Mouse (Mus musculus) megakaryocyte progenitor cell, adult 5-6 weeks (primary cell): ENCODE results near the gene Mia2. TPM values are rescaled to one million over a fixed set of nuclear protein-coding genes. Genes with fewer than 3 reads are reported as not detected.
"Not testable (repeated sequence)": the region's sequence is repeated elsewhere in the genome, so short reads cannot be mapped to it uniquely, and the experiment has no call there.

ENCODE experiments used
- ATAC-seq: replicated peaks from 2 replicates; pipeline ENCODE4 v1.8.0; 2016; ENCODE audit warnings: mild to moderate bottlenecking, moderate TSS enrichment, inconsistent platforms; ENCODE audit not compliant: poor library complexity
- total RNA-seq, 2 experiments: library from RNA; stranded (forward) in 1 of 2; stranded (reverse) in 1 of 2; fragments of 157-497, 149-512 nt in 1 of 2; fragments of 200-1000 nt in 1 of 2; gene quantifications; 2 replicates each; pipeline versions ENCODE4 v1.2.3 to v1.2.4; 2015 to 2017

Gene Mia2
- 123 and 138 TPM in 2 replicates for total RNA-seq (2015)
- total RNA-seq (2017) = 120 and 162 TPM in 2 replicates

DNA sequence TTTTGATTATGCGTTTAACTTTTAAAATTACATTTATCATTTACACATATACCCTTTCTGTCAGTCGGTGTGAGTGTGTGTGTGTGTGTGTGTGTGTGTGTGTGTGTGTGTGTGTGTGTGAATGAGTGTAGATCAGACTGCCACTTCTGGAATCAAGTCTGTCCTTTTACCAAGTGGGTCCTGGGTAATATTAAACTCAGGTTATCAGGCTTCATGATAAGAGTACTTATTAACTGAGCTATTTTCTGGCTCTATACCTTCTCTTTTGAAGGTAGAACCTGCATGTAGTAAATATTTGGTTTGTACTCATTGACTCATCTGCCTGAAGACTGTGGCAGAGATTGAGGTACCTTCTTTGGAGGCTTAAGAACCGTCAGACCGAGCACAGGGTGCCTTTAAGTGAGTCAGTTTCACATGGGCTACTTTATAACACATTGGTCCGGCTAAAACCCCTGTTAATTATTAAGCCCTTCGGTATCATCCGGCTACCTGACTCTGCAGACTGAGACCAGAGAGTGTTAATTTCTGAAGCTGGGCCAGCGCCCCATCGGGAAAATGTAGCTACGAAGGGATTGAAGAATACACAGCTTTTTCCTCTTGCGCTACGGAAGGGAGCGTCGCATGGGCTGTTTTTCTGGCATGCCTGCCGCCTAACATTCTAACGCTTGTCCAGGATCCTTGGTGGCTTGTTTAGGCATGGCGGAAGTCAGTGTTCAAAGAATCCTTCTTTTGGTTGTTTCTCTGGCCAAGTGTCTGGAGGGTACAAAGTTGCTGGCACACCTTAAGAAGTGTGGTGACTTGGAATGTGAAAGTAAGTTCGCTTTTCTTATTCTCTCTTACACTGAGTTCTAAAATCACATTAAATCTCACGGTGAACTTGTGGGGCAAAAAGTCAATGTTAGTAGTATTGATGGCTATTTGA is at the start of gene Mia2:
Gene Mia2 (plus strand): TSS at position 696 of the 922 bp plus-strand sequence.
- no peak for ATAC-seq

DNA sequence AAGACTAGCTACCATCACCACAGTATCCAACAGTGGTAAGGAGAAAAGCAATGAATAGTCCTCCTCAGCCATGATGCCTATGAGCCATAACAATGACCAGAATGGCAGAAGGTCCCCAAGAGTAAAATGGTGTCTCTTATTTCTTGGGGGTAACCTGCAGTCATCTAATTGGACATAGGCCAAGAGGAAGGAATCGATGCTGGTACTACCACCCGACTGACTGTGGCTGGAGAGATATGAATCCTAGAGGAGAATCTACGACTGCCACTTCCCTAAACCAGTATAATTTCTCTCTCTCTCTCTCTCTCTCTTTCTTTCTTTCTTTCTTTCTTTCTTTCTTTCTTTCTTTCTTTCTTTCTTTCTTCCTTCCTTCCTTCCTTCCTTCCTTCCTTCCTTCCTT is 43.1 kb upstream of the Mia2 start:
- 0 out of 2 replicates have a peak, but pooled peaks have one; percentile 5 for ATAC-seq

DNA sequence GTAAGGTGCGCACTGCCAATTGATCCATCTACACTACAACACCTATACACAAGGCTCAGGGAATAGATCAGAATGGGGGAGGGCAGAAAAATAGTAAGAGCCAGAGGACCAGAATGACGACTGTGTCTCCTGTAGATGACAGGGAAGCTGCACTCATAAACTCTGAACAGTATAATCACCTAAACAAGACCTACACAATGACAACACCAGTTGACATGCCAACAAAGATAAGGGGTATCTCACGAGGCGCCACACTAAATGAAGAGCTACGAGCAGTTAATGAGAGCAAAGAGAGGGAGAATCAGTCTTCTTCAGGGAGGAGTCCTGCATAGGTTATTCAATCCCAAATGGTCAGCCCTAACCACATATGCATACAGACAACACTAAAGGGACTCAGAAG is 42.4 kb upstream of the Mia2 start:
- ATAC-seq = peak; percentile 91

DNA sequence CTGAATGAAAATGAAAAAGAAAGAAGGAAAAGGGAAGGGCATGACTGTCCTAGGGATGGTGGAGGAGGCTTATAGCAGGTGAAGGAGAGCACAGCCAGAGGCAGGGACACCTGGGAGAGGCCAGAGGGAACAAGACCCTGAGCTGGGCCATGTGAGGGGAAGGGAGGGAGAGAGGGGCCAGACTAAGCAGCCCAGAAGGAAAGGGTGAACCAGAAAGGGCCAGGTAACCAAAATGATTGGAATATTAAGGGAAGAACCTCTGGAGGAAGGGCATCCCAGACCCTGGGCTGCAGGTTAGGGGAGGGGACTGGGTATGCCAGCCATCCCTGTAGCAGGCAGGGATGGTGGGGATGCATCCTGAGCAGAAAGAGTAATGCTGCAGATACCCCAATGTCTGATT is 41.6 kb upstream of the Mia2 start:
- no peak for ATAC-seq

DNA sequence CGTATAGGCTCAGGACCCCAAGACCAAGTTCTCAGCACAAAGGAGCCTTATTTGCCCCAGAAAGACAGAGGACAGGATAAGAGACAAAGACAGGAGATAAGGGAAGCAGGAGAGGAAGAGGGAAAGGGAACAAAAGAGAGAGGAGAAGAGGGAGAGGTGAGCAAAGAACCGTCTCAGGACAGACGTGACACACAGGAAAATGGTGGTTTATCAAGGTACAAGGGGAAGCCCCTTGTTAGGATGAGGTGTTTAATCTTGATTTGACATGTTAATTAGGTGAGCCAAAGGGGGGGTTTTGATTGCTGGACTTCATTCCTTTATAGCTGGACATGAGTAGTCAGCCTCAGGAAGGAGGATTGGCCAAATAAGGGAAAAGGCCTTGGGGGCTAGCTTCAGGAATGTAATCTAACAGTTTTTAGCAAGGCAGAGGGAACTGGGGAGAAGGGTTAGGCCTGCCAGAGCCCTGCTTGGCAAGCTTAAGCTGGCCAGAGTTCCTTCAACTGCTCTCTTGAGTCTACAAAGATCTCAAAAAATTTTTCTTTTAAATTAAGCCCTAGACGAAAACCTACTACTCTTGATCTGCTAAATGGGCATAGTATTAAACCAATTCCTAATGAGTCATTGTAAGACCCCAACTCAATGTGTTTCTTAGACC is 40.3 kb upstream of the Mia2 start:
- ATAC-seq = no peak

DNA sequence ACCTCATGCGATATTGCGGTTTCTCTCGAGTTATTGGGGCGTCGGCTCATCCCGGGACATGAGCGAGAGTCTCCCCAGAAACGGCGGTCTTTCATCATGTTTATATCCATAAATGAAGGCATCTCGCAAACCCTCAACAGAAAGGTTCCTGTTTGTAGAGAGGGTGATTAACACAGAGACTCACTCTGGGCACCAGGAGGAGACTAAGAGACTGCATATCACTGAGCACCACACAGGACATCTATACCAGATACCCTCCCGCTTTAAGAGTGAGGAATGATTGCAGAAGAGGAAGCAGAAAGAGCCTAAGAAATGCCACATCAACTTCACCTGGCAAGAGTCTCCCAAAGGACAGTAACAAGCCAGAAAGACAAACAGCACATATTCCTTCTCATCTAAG is 39.4 kb upstream of the Mia2 start:
- ATAC-seq = no peak

DNA sequence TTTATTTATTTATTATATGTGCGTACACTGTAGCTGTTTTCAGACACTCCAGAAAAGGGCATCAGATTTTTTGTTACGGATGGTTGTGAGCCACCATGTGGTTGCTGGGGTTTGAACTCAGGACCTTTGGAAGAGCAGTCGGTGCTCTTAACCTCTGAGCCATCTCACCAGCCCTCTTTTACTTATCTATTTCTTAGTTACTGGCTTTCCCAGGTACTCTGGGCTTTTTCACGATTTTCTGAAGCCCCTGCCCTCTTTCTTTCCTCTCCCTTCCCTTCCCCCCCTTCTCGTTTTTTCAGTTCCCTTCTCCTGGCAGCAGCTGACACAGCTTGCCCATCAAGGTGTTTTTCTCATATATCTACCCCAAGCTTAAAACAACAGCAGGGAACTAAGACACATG is 37.4 kb upstream of the Mia2 start:
- ATAC-seq = not testable (repeated sequence)

DNA sequence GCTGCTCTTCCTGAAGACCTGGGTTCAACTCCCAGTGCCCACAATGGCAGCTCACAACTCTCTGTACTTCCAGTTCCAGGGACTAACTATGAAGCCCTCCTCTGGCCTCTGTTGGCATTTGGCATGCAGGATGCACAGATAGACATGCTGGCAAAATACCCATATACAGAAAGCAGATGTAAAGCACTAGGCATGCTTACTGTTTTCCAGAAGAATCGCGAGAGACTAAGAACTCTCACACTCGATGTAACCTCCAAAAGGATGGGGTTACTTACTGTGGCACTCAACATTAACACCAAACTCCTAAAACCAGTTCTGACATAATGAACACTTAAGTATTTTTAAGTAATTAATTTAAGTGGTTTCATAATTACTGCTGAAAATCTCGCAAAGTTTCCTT is 35.3 kb upstream of the Mia2 start:
- no peak for ATAC-seq

DNA sequence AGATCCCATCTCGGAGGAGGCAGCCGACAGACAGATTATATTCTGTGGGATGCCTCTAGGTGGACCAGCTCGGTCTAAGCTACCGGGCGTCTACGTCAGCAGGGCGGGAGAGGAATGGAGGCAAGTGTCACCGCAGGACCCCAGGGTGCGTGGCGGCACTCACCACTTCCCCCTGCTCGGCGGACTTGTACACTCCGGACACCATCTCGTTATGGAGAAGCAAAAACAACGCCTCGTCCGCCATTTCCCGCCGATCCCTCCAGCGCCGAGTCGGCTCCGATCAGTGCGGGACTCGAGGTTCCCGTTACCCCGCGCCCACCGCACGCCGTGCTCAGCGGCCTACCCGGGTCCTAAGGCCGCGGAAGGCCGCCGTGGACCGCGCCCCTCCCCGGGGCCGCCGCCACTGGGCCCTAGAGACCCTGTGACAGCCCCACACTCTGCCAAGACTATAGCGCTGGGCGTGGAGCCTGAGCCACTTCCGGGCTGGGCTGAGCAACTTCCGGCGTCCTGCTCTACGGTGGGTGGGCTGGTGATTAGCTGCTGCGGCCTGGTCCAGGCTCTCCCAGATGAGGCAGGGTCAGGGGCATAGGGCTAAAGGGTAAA is 34.5 kb upstream of the Mia2 start, which contains the start of gene Trappc6b:
Gene Trappc6b (minus strand): TSS at position 480 of the 603 bp plus-strand sequence.
- ATAC-seq = peak; percentile 90

DNA sequence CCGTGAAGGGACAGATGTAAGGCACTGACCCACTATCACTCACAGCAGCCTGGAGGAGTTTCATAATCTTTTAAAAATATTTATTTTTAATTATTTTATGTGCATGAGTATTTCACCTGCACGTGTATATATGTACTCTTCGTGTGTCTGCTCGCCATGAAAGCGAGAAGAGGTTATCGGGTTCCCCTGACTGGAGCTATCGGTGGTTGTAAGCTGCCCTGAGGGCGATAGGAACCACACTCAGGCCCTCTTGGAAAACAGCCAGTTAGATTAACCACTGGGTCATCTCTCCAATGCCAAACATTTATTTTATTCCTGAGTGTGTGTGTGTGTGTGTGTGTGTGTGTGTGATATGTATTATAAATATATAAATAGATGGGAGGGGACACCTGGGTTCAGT is 30.8 kb upstream of the Mia2 start:
- no peak for ATAC-seq

DNA sequence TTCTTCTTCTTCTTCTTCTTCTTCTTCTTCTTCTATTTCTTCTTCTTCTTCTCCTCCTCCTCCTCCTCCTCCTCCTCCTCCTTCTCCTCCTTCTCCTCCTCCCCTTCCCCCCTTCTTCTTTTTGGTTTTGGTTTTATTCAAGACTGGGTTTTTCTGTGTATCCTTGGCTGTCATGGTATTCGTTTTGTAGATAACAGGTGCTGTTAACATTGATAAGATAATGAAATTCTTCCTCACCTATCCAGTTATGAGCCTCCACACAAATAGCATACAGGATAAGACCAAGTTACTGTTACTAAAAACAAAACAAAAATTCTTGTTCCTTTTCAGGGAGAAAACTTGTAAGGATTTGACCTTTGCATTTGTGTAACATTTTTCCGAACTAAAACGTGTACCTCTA is 29.8 kb upstream of the Mia2 start:
- ATAC-seq = no peak

DNA sequence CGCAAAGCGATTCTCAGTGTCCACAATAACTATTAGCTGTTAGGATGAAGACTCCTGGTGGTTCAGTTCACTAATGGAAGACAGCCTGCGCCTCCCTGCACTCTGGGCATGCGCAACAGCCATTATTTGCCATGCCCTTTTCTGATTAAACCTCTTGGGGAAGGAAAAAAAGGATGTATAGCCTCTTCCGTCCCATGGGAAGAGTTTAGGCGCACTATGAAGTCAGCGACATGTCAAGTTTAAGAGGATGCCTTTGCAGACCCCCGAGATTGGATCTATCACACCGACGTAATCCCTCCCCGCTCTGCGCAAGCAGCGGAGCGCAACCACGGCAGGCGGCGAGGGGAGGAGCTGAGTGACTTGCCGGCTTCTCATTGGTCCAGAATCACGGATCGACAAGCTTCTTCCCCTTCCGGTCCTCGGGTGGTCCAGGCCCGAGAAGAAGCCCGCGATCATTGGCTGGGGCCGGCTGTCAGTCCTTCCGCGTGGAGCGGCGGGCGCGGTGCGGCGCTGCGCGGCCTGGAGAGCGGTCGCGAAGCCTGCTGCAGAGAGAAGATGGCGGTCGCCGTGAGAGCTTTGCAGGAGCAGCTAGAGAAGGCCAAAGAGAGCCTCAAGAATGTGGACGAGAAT is 29.0 kb upstream of the Mia2 start, which contains the start of gene Pnn:
Gene Pnn (plus strand): TSS at position 437 of the 630 bp plus-strand sequence.
- ATAC-seq = peak; percentile 98

DNA sequence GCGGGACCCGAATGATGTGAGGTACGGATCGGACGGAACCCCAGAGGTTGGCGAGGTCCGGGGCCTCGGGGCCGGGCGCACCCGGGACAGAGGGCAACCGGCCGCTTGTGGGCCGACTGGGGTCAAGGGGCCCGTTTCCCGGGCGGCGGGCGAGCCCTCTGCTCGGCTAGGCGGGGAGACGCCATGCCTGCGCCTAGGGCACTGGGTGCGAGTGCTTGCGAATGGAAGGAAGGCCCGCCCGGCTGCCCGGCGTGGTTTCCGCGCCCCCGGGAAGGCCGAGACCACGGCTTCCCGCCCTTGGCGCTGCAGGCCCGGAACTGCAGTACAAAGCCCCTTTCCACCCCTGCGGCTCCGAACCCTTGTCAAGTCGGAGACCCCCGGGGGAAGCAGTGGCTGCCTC is 28.5 kb upstream of the Mia2 start:
- peak; percentile 18 for ATAC-seq

DNA sequence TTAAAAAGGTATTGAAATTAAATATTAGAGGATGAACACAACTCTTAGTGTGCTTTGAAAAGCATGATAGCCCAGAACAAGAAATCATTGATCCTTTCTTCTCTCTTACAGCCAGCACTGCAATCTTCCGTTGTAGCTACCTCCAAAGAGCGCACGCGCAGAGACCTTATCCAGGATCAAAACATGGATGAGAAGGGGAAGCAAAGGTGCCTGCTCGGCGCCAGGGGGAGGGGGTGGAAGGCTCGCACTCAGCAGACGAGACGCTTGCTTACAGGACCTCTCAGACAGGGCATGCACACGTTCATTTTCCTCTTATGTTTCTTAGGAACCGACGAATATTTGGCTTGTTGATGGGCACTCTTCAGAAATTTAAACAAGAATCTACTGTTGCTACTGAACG is 26.8 kb upstream of the Mia2 start:
- ATAC-seq = no peak

DNA sequence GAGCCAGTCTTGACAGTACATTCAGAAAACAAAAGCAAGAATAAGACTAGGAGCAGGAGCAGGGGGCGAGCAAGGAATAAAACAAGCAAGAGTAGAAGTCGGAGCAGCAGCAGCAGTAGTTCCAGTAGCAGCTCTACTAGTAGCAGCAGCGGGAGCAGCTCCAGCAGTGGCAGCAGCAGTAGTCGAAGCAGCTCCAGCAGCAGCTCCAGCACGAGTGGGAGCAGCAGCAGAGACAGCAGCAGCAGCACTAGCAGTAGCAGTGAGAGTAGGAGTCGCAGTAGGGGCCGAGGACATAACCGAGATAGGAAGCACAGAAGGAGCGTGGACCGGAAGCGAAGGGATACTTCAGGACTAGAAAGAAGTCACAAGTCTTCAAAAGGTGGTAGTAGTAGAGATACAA is 23.3 kb upstream of the Mia2 start:
- no peak for ATAC-seq

DNA sequence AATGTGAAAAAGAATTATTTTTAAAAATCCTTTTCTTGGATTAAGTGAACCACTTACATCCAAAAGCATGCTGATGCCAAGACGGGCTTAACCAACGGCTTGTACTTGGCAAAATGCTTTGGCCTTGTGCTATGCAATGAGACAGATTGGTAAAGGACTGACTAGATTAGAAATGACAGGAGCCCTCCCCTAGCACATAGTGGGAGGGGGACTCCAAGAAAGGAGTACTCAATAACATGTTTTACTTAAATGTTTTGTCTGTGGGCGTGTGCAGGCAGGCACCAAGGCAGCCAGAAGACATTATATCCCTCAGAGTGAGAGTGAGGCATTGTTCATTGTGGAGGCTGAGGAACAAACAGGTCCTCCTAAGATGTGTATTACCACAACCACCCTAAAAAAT is 21.5 kb upstream of the Mia2 start:
- no peak for ATAC-seq

DNA sequence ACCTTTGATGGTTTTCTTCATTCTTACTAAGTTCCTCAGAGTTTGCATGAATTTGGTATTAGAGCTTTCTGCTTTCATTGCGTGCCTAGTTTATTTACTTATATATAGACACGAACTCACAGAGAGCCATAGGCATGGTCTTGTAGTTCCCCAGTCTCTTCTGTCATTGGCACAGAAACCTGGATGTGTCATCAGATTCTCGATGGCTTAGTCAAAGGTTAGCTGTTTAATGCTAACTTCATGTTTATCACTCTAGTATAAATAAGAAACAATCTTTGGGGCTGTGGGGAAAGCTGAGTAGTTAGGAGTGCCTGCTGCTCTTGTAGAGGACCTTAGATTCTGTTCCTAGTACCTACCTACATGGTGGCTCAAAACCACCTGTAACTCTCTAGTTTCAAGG is 18.6 kb upstream of the Mia2 start:
- no peak for ATAC-seq

DNA sequence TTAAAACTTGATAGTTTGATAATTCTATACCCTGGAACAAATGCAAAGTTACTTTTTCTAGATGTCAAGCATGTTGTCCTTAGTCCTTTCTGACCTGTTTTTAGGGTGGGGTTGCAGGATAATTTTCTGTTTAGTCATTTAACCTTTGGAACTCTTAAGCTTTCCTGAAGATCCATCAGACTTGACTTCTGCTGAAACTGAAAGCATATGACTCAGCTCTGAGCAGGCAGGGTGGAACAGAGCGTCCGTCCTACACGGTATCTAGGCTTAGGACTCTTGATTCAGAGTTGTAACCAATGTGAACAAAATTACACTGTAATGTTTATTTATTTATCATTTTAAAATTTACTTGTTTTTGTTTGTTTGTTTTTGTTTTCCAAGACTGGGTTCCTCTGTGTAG is 17.7 kb upstream of the Mia2 start:
- no peak for ATAC-seq

DNA sequence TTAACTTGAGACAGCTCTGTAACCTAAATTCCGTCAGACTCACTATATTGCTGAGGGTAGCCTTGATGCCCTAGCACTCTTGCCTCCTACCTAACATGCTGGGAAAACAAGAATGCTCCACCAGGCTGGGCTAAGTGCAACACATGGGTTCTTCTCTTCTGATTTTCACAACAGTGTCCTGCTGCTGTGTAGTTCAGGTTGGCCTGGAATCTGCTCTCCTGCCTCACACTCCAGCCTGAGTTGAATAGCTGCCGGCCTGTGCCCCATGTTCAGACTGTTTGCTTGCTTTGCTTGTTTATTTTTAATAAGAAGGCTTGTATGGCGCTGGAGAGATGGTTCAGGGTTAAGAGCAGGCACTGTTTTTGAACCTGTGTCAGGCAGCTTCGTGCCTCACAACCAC is 15.1 kb upstream of the Mia2 start:
- ATAC-seq = no peak

DNA sequence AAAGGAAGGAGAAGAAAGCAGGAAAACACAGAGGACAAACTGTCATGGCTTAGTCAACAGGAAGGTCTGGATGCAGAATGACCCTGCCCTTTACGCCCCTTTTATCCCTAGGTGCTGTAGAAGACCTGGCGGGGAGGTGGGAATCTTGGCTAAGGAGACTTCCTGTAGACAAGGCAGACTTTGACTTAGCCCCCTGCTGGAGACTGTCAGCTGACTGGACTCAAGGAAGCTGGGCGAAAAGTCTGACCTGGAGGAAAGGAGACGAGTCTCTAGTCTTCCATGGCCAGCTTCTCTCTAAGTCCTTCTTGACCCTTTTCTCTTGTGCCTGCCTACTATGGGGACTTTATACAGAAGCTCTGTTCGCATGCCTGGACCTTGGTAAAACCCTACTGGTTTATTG is 11.2 kb upstream of the Mia2 start:
- ATAC-seq = no peak

DNA sequence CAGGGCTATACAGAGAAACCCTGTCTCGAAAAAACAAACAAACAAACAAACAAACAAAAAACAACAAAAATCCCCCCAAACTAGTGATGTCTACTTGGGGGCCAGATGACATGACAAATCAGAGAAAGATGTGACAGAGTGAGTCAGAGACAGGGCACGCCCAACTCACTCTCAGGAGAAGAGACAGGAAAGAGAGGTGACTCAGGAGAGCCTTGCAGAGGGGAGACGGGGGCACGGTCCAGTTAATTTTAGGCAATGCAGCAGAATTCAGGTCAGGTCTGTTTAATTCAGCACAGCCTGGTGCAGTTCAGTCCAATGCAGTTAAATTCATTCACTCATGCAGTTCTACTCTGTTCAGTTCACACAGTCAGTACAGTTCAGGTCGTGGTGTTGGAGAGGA is 9.4 kb upstream of the Mia2 start:
- no peak for ATAC-seq
